Mouse (Mus musculus) liver, embryonic 13.5 days (tissue): ENCODE measurements around the gene Hrg. TPM values are rescaled to one million over a fixed set of nuclear protein-coding genes. Genes with fewer than 3 reads are reported as not detected.
"Not testable (repeated sequence)": the region's sequence is repeated elsewhere in the genome, so short reads cannot be mapped to it uniquely, and the experiment has no call there.

Source experiments
- ATAC-seq: fragments of 200-750 bp; cut with Nextera tagmentation; 2 replicates; pipeline ENCODE4 v1.8.0; 2017; ENCODE audit warnings: low read depth, mild to moderate bottlenecking, moderate number of reproducible peaks, moderate library complexity
- DNase-seq: peaks from one replicate; pipeline ENCODE4 v3.0.0; 2022
- H3K27ac ChIP-seq: fragments of 300-500 bp; sonication (generic); 2 replicates; pipeline ENCODE4 v1.5.1; 2015; ENCODE audit warnings: moderate library complexity, mild to moderate bottlenecking, inconsistent platforms
- H3K27me3 ChIP-seq: fragments of 300-500 bp; sonication (generic); 2 replicates; pipeline ENCODE4 v1.6.1; 2015; ENCODE audit warnings: mild to moderate bottlenecking, inconsistent platforms
- H3K36me3 ChIP-seq: fragments of 300-500 bp; sonication (generic); 2 replicates; pipeline ENCODE4 v1.6.1; 2015; ENCODE audit warnings: mild to moderate bottlenecking, inconsistent platforms
- H3K4me1 ChIP-seq: fragments of 300-500 bp; sonication (generic); replicated peaks from 2 replicates; pipeline ENCODE4 v1.6.1; 2015; ENCODE audit warnings: inconsistent platforms
- H3K4me2 ChIP-seq: fragments of 300-500 bp; sonication (generic); 2 replicates; pipeline ENCODE4 v1.6.1; 2015; ENCODE audit warnings: inconsistent platforms, mild to moderate bottlenecking, moderate library complexity
- H3K4me3 ChIP-seq: fragments of 300-500 bp; sonication (generic); replicated peaks from 2 replicates; pipeline ENCODE4 v1.5.1; 2015; ENCODE audit warnings: mild to moderate bottlenecking, inconsistent platforms
- H3K9ac ChIP-seq: fragments of 300-500 bp; sonication (generic); 2 replicates; pipeline ENCODE4 v1.6.1; 2015; ENCODE audit warnings: mild to moderate bottlenecking, inconsistent platforms
- H3K9me3 ChIP-seq: fragments of 300-500 bp; sonication (generic); replicated peaks from 2 replicates; pipeline ENCODE4 v1.6.1; 2016; ENCODE audit warnings: inconsistent platforms
- whole genome bisulfite sequencing: fragments of 180-500 bp; shearing (Covaris S2); methylation state at CpG from one replicate; pipeline ENCODE4 v1.1.7; 2015; ENCODE audit not compliant: insufficient replicate concordance; 5-methylcytosine and 5-hydroxymethylcytosine counted together
- polyA plus RNA-seq: library from polyadenylated mRNA; unstranded; fragments of >200 nt; fragmentation: Nextera tagmentation; extraction: Ambion mirVana; gene quantifications from 2 replicates; pipeline ENCODE4 v1.2.1, GENCODE M21; 2015

Hrg gene
- polyA plus RNA-seq, 1 experiment from 2014 or later, result 0.43 TPM

- Histone ChIP-seq H3K27me3 (no peaks in the 10 kb centered on the region), H3K4me1 (no peaks in the 10 kb centered on the region), H3K27ac (no peak overlapping the region), H3K9me3 (no peaks in the 10 kb centered on the region), H3K4me3 (no peak overlapping the region), H3K9ac (no peak overlapping the region), H3K4me2 (no peak overlapping the region), H3K36me3 (no peaks in the 10 kb centered on the region)
- DNase-seq, result no peak
- 56% methylated on average over 6 of the region's 6 CpGs for WGBS
- no peak for ATAC-seq
Observed at GRCm38 (mm10) chr16:22929575-22929974, 21.3 kb upstream of the Hrg start.

- ATAC-seq, result no peak
Observed at GRCm38 (mm10) chr16:22931431-22932200, 19.3 kb upstream of the Hrg start.

GRCm38 (mm10) chr16:22937631-22938030, 13.2 kb upstream of the Hrg start:
- Histone ChIP-seq H3K27ac (no peak overlapping the region), H3K4me2 (no peak overlapping the region), H3K4me3 (no peak overlapping the region), H3K9me3 (no peaks in the 10 kb centered on the region), H3K27me3 (no peaks in the 10 kb centered on the region), H3K4me1 (no peaks in the 10 kb centered on the region), H3K36me3 (no peaks in the 10 kb centered on the region), H3K9ac (no peak overlapping the region)
- no peak for ATAC-seq
- DNase-seq, result no peak
- 68% methylated on average over 12 of the region's 12 CpGs for WGBS

More at GRCm38 (mm10) chr16:22931431-22932200, 19.3 kb upstream of the Hrg start:
- Histone ChIP-seq H3K36me3 (no peaks in the 10 kb centered on the region), H3K4me3 (no peak overlapping the region), H3K4me2 (no peak overlapping the region), H3K27me3 (no peaks in the 10 kb centered on the region), H3K27ac (no peak overlapping the region), H3K9me3 (no peaks in the 10 kb centered on the region), H3K4me1 (no peaks in the 10 kb centered on the region), H3K9ac (no peak overlapping the region)
- no peak for DNase-seq
- 69% methylated on average over 11 of the region's 11 CpGs for WGBS

GRCm38 (mm10) chr16:22938541-22938940, 12.3 kb upstream of the Hrg start:
- Histone ChIP-seq H3K27me3 (no peaks in the 10 kb centered on the region), H3K4me2 (no peak overlapping the region), H3K9ac (no peak overlapping the region), H3K4me1 (no peaks in the 10 kb centered on the region), H3K36me3 (no peaks in the 10 kb centered on the region), H3K4me3 (no peak overlapping the region), H3K27ac (no peak overlapping the region), H3K9me3 (no peaks in the 10 kb centered on the region)
- ATAC-seq, result no peak
- 66% methylated on average over 2 of the region's 2 CpGs for WGBS
- no peak for DNase-seq

- ATAC-seq, result no peak
- no peaks in the 10 kb centered on the region for H3K4me1 ChIP-seq
- H3K4me2 ChIP-seq, result no peak overlapping the region
- DNase-seq, result no peak
- WGBS, result 67% methylated on average over 8 of the region's 8 CpGs
- no peaks in the 10 kb centered on the region for H3K9me3 ChIP-seq
- no peak overlapping the region for H3K27ac ChIP-seq
- no peaks in the 10 kb centered on the region for H3K27me3 ChIP-seq
- no peak overlapping the region for H3K9ac ChIP-seq
- H3K4me3 ChIP-seq, result no peak overlapping the region
- no peaks in the 10 kb centered on the region for H3K36me3 ChIP-seq
Observed at GRCm38 (mm10) chr16:22939120-22939695, 11.7 kb upstream of the Hrg start.

GRCm38 (mm10) chr16:22941825-22942476, 8.9 kb upstream of the Hrg start:
- not testable (repeated sequence) for H3K4me1 ChIP-seq, H3K9ac ChIP-seq, H3K4me2 ChIP-seq, H3K9me3 ChIP-seq, ATAC-seq, DNase-seq, H3K4me3 ChIP-seq, H3K27ac ChIP-seq, H3K36me3 ChIP-seq, H3K27me3 ChIP-seq

- WGBS, result 66% methylated on average over 2 of the region's 2 CpGs
- no peaks in the 10 kb centered on the region for H3K27me3 ChIP-seq
- ATAC-seq, result no peak
- H3K9me3 ChIP-seq, result no peaks in the 10 kb centered on the region
- peaks cover 5% of the 10 kb centered on the region; the same call in 1 of the 2 replicates for H3K4me1 ChIP-seq
- H3K9ac ChIP-seq, result no peak overlapping the region
- H3K27ac ChIP-seq, result no peak overlapping the region
- H3K4me2 ChIP-seq, result no peak overlapping the region
- H3K36me3 ChIP-seq, result no peaks in the 10 kb centered on the region
- no peak overlapping the region for H3K4me3 ChIP-seq
- no peak for DNase-seq
Observed at GRCm38 (mm10) chr16:22947371-22947770, 3.5 kb upstream of the Hrg start.

GRCm38 (mm10) chr16:22953069-22953468, 2.2 kb downstream of the Hrg start:
- 17% methylated on average over 4 of the region's 4 CpGs for WGBS
- H3K4me1 ChIP-seq, result peaks cover 5% of the 10 kb centered on the region; the same call in 1 of the 2 replicates
- no peaks in the 10 kb centered on the region for H3K27me3 ChIP-seq
- DNase-seq (no peak), ATAC-seq (no peak)
- no peak overlapping the region for H3K27ac ChIP-seq
- no peak overlapping the region for H3K4me3 ChIP-seq
- H3K9ac ChIP-seq, result no peak overlapping the region
- no peaks in the 10 kb centered on the region for H3K9me3 ChIP-seq
- H3K36me3 ChIP-seq, result no peaks in the 10 kb centered on the region
- H3K4me2 ChIP-seq, result no peak overlapping the region

- ATAC-seq, result no peak
- Histone ChIP-seq H3K4me1 (peaks cover 5% of the 10 kb centered on the region; the same call in 1 of the 2 replicates), H3K27me3 (no peaks in the 10 kb centered on the region), H3K4me3 (no peak overlapping the region), H3K27ac (no peak overlapping the region), H3K9me3 (no peaks in the 10 kb centered on the region), H3K4me2 (no peak overlapping the region), H3K9ac (no peak overlapping the region), H3K36me3 (no peaks in the 10 kb centered on the region)
- no peak for DNase-seq
- 61% methylated on average over 13 of the region's 13 CpGs for WGBS
Observed at GRCm38 (mm10) chr16:22955397-22956084, 4.7 kb downstream of the Hrg start.

- no peak overlapping the region for H3K4me2 ChIP-seq
- no peak overlapping the region for H3K27ac ChIP-seq
- no peaks in the 10 kb centered on the region for H3K36me3 ChIP-seq
- no peak for DNase-seq
- H3K9ac ChIP-seq, result no peak overlapping the region
- no peaks in the 10 kb centered on the region for H3K9me3 ChIP-seq
- 71% methylated on average over 11 of the region's 11 CpGs for WGBS
- peaks cover 2% of the 10 kb centered on the region; the same call in 1 of the 2 replicates for H3K4me1 ChIP-seq
- H3K27me3 ChIP-seq, result no peaks in the 10 kb centered on the region
- no peak overlapping the region for H3K4me3 ChIP-seq
- no peak for ATAC-seq
Observed at GRCm38 (mm10) chr16:22956085-22956439, 5.2 kb downstream of the Hrg start.

GRCm38 (mm10) chr16:22961073-22961472, 10.2 kb downstream of the Hrg start:
- no peak overlapping the region for H3K4me2 ChIP-seq
- H3K9me3 ChIP-seq, result no peaks in the 10 kb centered on the region
- no peak overlapping the region for H3K27ac ChIP-seq
- no peaks in the 10 kb centered on the region for H3K27me3 ChIP-seq
- no peaks in the 10 kb centered on the region for H3K36me3 ChIP-seq
- DNase-seq, result no peak
- no peak overlapping the region for H3K9ac ChIP-seq
- H3K4me1 ChIP-seq, result no peaks in the 10 kb centered on the region
- ATAC-seq, result no peak
- 73% methylated on average over 8 of the region's 8 CpGs for WGBS
- no peak overlapping the region for H3K4me3 ChIP-seq
